Mouse (Mus musculus): Measurements from ENCODE around the gene Phex. TPM values are rescaled to one million over a fixed set of nuclear protein-coding genes. Genes with fewer than 3 reads are reported as not detected.

The Phex gene
- 0.19 TPM for polyA plus RNA-seq (2014; fragmentation: Illumina TruSeq; extraction: RNeasy Lipid Tissue Mini Kit (QIAGEN cat#74804); ENCODE audit: low replicate concordance)

GRCm38 (mm10) chrX:157415212-157415611 lies at the start of gene Phex:
Gene Phex, minus strand, starts transcription at chrX:157415312.

Other genes with a start within 250 kb of the Phex start
- gene Sms, start 77.0 kb upstream of the Phex start, polyA plus RNA-seq (2014; fragmentation: Illumina TruSeq; extraction: RNeasy Lipid Tissue Mini Kit (QIAGEN cat#74804); ENCODE audit: low replicate concordance) = 39.5 TPM
- gene Yy2, start 153.7 kb upstream of the Phex start, polyA plus RNA-seq (2014; fragmentation: Illumina TruSeq; extraction: RNeasy Lipid Tissue Mini Kit (QIAGEN cat#74804); ENCODE audit: low replicate concordance) = 5.6 TPM
- gene Mbtps2, start 183.4 kb upstream of the Phex start, polyA plus RNA-seq (2014; fragmentation: Illumina TruSeq; extraction: RNeasy Lipid Tissue Mini Kit (QIAGEN cat#74804); ENCODE audit: low replicate concordance) = 24.6 TPM